14 mouse cellular contexts compared by ENCODE assay signal in the genomic region with DNA sequence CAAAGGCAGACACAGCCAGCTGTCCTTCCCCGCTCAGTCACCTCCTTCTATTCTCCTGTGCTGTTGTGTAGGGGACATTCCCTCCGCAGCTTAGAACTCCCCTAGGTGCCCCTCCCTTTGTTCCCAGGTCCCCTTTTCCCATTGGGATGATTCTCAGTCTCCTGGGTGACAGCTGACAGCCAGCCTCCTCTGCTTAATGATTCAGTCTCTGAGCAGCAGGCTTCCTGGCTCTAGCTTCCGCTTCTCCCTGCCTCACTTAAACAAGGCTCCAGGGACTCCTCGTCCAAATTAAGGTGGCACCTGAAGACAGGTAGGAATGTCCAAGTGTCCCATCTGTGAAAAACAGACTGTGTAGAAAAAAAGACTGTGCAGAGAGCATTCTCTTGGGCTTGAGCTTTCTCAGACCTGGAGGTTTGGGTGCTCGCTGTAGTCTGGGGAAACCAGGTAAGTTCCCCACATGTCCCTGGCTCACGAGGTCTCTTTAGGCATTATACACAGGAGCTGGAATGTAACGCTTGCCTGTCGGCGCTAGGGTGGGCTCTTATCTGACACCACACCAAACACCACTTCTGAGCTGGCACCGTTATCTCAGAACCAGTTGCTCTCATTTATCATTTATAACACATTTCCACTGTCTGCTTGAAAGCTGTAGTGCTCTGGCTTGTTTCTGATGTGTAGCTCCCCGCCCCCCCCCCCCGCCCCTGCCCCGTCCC. TPM values are rescaled to one million over a fixed set of nuclear protein-coding genes. Genes with fewer than 3 reads are reported as not detected.
DNase-seq lines count a peak whose midpoint lies in the region; ATAC-seq lines count a peak whose summit lies in the region.
"Had no signal": no experiment of that assay in that cellular context is flagged by ENCODE, and none has a peak within 500 bp of the region (broad histone marks: within the 10 kb centered on the region; RNA-seq: fewer than 3 reads in every experiment).

No protein-coding gene starts in this region.

- DNase-seq in spleen, adult 12 weeks (ENCODE audit: low spot score): peak; percentile 12
- DNase-seq in spleen, postnatal 14 days (ENCODE audit: low spot score in 2 of 2): no peak
- no peak for DNase-seq in right cerebral cortex, postnatal 10 days (ENCODE audit: low spot score in 2 of 2)
- DNase-seq in lung, adult 18-20 months: no peak
- DNase-seq: heart, adult 18-20 months; spleen, adult 18-20 months had no signal

- H3K4me3 ChIP-seq in forebrain, embryonic 12.5 days (replicated peaks): no peak overlapping the region
- H3K4me3 ChIP-seq in liver, embryonic 16.5 days (ENCODE audit: low read depth, low read length): peak overlapping the region; percentile 3; the same call in 1 of the 2 replicates
- H3K4me3 ChIP-seq: embryonic facial prominence, embryonic 12.5 days; limb, embryonic 15.5 days had no signal

- no peaks in the 10 kb centered on the region for H3K27me3 ChIP-seq in forebrain, embryonic 12.5 days
- H3K27me3 ChIP-seq in liver, embryonic 16.5 days (ENCODE audit: control insufficient read depth, insufficient read depth, low read depth, low read length): no peaks in the 10 kb centered on the region
- H3K27me3 ChIP-seq: embryonic facial prominence, embryonic 12.5 days; limb, embryonic 15.5 days had no signal

- H3K36me3 ChIP-seq in forebrain, embryonic 12.5 days (replicated peaks): peaks cover 10% of the 10 kb centered on the region; the same call in 1 of the 2 replicates
- peaks cover 5% of the 10 kb centered on the region for H3K36me3 ChIP-seq in liver, embryonic 16.5 days (ENCODE audit: control insufficient read depth, insufficient read depth)
- H3K36me3 ChIP-seq: embryonic facial prominence, embryonic 12.5 days; G1E; limb, embryonic 15.5 days had no signal

- H3K27ac ChIP-seq in forebrain, embryonic 12.5 days: peak overlapping the region; percentile 9
- peak overlapping the region; percentile 88 for H3K27ac ChIP-seq in liver, embryonic 16.5 days (ENCODE audit: low read length)
- H3K27ac ChIP-seq: embryonic facial prominence, embryonic 12.5 days; limb, embryonic 15.5 days had no signal

- H3K9me3 ChIP-seq in forebrain, embryonic 12.5 days: no peaks in the 10 kb centered on the region
- no peaks in the 10 kb centered on the region for H3K9me3 ChIP-seq in liver, embryonic 16.5 days (replicated peaks; ENCODE audit: control insufficient read depth, low read length)
- H3K9me3 ChIP-seq: embryonic facial prominence, embryonic 12.5 days; limb, embryonic 15.5 days had no signal

- no peak overlapping the region for H3K4me2 ChIP-seq in forebrain, embryonic 12.5 days
- peak overlapping the region; percentile 58 for H3K4me2 ChIP-seq in liver, embryonic 16.5 days (ENCODE audit: low read depth, low read length)
- H3K4me2 ChIP-seq: embryonic facial prominence, embryonic 12.5 days; limb, embryonic 15.5 days had no signal

- peaks cover 47% of the 10 kb centered on the region for H3K4me1 ChIP-seq in forebrain, embryonic 12.5 days
- H3K4me1 ChIP-seq in liver, embryonic 16.5 days (ENCODE audit: control insufficient read depth, low read depth, low read length): peaks cover 42% of the 10 kb centered on the region

- WGBS in forebrain, embryonic 12.5 days: 57% methylated on average over 13 of the region's 13 CpGs
- WGBS in liver, embryonic 16.5 days (ENCODE audit: insufficient replicate concordance): 23% methylated on average over 13 of the region's 13 CpGs

- 0 out of 2 replicates have a peak, but pooled peaks have one; percentile 9 for ATAC-seq in forebrain, embryonic 12.5 days (ENCODE audit: low FRiP score)
- peak; percentile 93 for ATAC-seq in liver, embryonic 16.5 days (ENCODE audit: low read depth)
- ATAC-seq in granulocyte monocyte progenitor cell, adult 5-6 weeks (replicated peaks; ENCODE audit: poor library complexity, severe bottlenecking): no peak

- no peak overlapping the region for H3K9ac ChIP-seq in forebrain, embryonic 12.5 days
- peak overlapping the region; percentile 64 for H3K9ac ChIP-seq in liver, embryonic 16.5 days (ENCODE audit: low read depth, low read length)
- H3K9ac ChIP-seq: embryonic facial prominence, embryonic 12.5 days; limb, embryonic 15.5 days had no signal

RNA-seq across cellular contexts. Expression of a gene that starts 33.7 kb away (rescaled TPM):
- 16.2 and 16.5 TPM in 2 replicates for polyA plus RNA-seq in forebrain, embryonic 12.5 days (2016; fragmentation: Nextera tagmentation; extraction: Ambion mirVana)
- 10.4 and 10.8 TPM in 2 replicates for polyA plus RNA-seq in liver, embryonic 16.5 days (2015; fragmentation: Nextera tagmentation; extraction: Ambion mirVana)
- 8.7 and 15.9 TPM in 2 replicates for total RNA-seq in granulocyte monocyte progenitor cell, adult 5-6 weeks (2014; fragmentation: Nextera tagmentation)
- 7.6 and 9.0 TPM in 2 replicates for total RNA-seq in granulocyte monocyte progenitor cell, adult 5-6 weeks (2017)
- polyA plus RNA-seq: G1E had no signal

RNA-seq across cellular contexts. Expression of a gene that starts 38.3 kb away (rescaled TPM):
- 0.88 TPM in 1 of 2 replicates, not detected in the other for polyA plus RNA-seq in forebrain, embryonic 12.5 days (2016; fragmentation: Nextera tagmentation; extraction: Ambion mirVana)
- 144 and 179 TPM in 2 replicates for polyA plus RNA-seq in liver, embryonic 16.5 days (2015; fragmentation: Nextera tagmentation; extraction: Ambion mirVana)
- total RNA-seq in granulocyte monocyte progenitor cell, adult 5-6 weeks (2014; fragmentation: Nextera tagmentation): not detected in 2 replicates
- total RNA-seq in granulocyte monocyte progenitor cell, adult 5-6 weeks (2017): not detected in 2 replicates
- total RNA-seq: adrenal gland, postnatal 4 days; G1E; heart, adult 18-20 months had no signal
- polyA plus RNA-seq: embryonic facial prominence, embryonic 12.5 days; G1E; kidney, embryonic 14.5 days had no signal

RNA-seq across cellular contexts. Expression of a gene that starts 52.9 kb away (rescaled TPM):
- not detected in 2 replicates for polyA plus RNA-seq in forebrain, embryonic 12.5 days (2016; fragmentation: Nextera tagmentation; extraction: Ambion mirVana)
- polyA plus RNA-seq in liver, embryonic 16.5 days (2015; fragmentation: Nextera tagmentation; extraction: Ambion mirVana): 0.37 TPM in 1 of 2 replicates, not detected in the other
- total RNA-seq in granulocyte monocyte progenitor cell, adult 5-6 weeks (2014; fragmentation: Nextera tagmentation): not detected in 2 replicates
- not detected in 2 replicates for total RNA-seq in granulocyte monocyte progenitor cell, adult 5-6 weeks (2017)
- total RNA-seq: G1E; heart, adult 18-20 months had no signal
- polyA plus RNA-seq: embryonic facial prominence, embryonic 12.5 days; G1E; limb, embryonic 15.5 days had no signal

Comparison
In these comparisons a context has a peak if more than half of its experiments do, and no peak if none do; other contexts are left out.
1. RNA of a gene that starts 38.3 kb away (polyA plus RNA-seq): 144 to 179 TPM in liver, embryonic 16.5 days; 0.88 TPM in forebrain, embryonic 12.5 days; every median in the first group is over 10 times any median in the second.